Mouse (Mus musculus): ENCODE results near the gene Gm6525.

GRCm38 (mm10) chr3:84128871-84129870 is 44.7 kb upstream of the Gm6525 start:
- TF ChIP-seq POLR2A (IDR thresholded peaks at IDR 0.05; ENCODE audit: low read depth, low read length): no peak
- TF ChIP-seq CTCF (conservative IDR thresholded peaks at IDR 0.05; ENCODE audit: insufficient read depth, insufficient read length, low read depth, low read length): no peak
